ENCODE assay signal across 17 mouse cellular contexts in the genomic region with DNA sequence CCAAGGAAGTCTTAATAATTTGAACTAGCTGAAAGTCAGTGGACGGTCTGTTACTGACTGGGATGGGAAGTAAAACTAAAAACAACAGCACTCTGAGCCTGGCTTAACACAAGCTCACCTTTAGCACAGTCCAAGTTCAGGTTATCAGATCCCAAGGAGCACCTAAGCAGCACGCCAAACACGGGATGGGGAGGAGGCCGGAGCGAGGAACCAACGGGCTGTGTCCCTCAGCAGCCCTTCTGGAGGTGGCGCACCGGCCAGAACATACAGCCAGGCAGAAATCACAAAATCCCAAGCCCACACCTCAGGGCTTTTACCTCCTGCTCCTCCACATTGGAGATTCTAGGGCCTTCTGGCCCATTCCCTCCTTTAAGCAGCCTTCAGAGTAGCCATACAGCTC. TPM values are rescaled to one million over a fixed set of nuclear protein-coding genes. Genes with fewer than 3 reads are reported as not detected.
DNase-seq lines count a peak whose midpoint lies in the region; ATAC-seq lines count a peak whose summit lies in the region.
"Had no signal": no experiment of that assay in that cellular context is flagged by ENCODE, and none has a peak within 500 bp of the region (broad histone marks: within the 10 kb centered on the region; RNA-seq: fewer than 3 reads in every experiment).

No protein-coding gene starts in this region.

- 63% methylated on average over 8 of the region's 8 CpGs for WGBS in forebrain, embryonic 13.5 days
- 62% methylated on average over 8 of the region's 8 CpGs for WGBS in forebrain, embryonic 12.5 days
- 60% methylated on average over 8 of the region's 8 CpGs for WGBS in limb, embryonic 12.5 days
- WGBS in limb, embryonic 10.5 days, result 66% methylated on average over 8 of the region's 8 CpGs
- WGBS in embryonic facial prominence, embryonic 13.5 days, result 64% methylated on average over 8 of the region's 8 CpGs
- 57% methylated on average over 8 of the region's 8 CpGs for WGBS in limb, embryonic 13.5 days

- no peaks in the 10 kb centered on the region for H3K9me3 ChIP-seq in forebrain, embryonic 13.5 days (replicated peaks)
- no peaks in the 10 kb centered on the region for H3K9me3 ChIP-seq in forebrain, embryonic 12.5 days
- H3K9me3 ChIP-seq in limb, embryonic 12.5 days, result no peaks in the 10 kb centered on the region
- no peaks in the 10 kb centered on the region for H3K9me3 ChIP-seq in limb, embryonic 10.5 days (replicated peaks)
- H3K9me3 ChIP-seq in embryonic facial prominence, embryonic 13.5 days, result no peaks in the 10 kb centered on the region
- no peaks in the 10 kb centered on the region for H3K9me3 ChIP-seq in limb, embryonic 13.5 days
- H3K9me3 ChIP-seq: hindbrain, embryonic 12.5 days; liver, embryonic 15.5 days; neural tube, embryonic 12.5 days had no signal

- no peaks in the 10 kb centered on the region for H3K36me3 ChIP-seq in forebrain, embryonic 13.5 days (ENCODE audit: poor library complexity, severe bottlenecking)
- no peaks in the 10 kb centered on the region for H3K36me3 ChIP-seq in forebrain, embryonic 12.5 days (replicated peaks)
- H3K36me3 ChIP-seq in limb, embryonic 12.5 days, result no peaks in the 10 kb centered on the region
- no peaks in the 10 kb centered on the region for H3K36me3 ChIP-seq in limb, embryonic 10.5 days
- H3K36me3 ChIP-seq in embryonic facial prominence, embryonic 13.5 days, result no peaks in the 10 kb centered on the region
- no peaks in the 10 kb centered on the region for H3K36me3 ChIP-seq in limb, embryonic 13.5 days
- H3K36me3 ChIP-seq: hindbrain, embryonic 12.5 days; liver, embryonic 15.5 days; neural tube, embryonic 12.5 days had no signal

- H3K4me2 ChIP-seq in forebrain, embryonic 13.5 days, result no peak overlapping the region
- H3K4me2 ChIP-seq in forebrain, embryonic 12.5 days, result no peak overlapping the region; the same call in 1 of the 2 replicates
- H3K4me2 ChIP-seq in limb, embryonic 12.5 days, result no peak overlapping the region
- peak overlapping the region; percentile 68 for H3K4me2 ChIP-seq in embryonic facial prominence, embryonic 13.5 days
- H3K4me2 ChIP-seq in limb, embryonic 13.5 days (replicated peaks), result 0 out of 2 replicates have a peak overlapping the region, but pooled peaks have one; percentile 3
- H3K4me2 ChIP-seq: liver, embryonic 15.5 days; neural tube, embryonic 12.5 days had no signal

- H3K9ac ChIP-seq in forebrain, embryonic 13.5 days, result no peak overlapping the region
- no peak overlapping the region for H3K9ac ChIP-seq in forebrain, embryonic 12.5 days
- no peak overlapping the region for H3K9ac ChIP-seq in limb, embryonic 12.5 days (replicated peaks)
- no peak overlapping the region for H3K9ac ChIP-seq in embryonic facial prominence, embryonic 13.5 days
- no peak overlapping the region for H3K9ac ChIP-seq in limb, embryonic 13.5 days
- H3K9ac ChIP-seq: hindbrain, embryonic 12.5 days; liver, embryonic 15.5 days; neural tube, embryonic 12.5 days had no signal

- peaks cover 93% of the 10 kb centered on the region for H3K27me3 ChIP-seq in forebrain, embryonic 13.5 days
- H3K27me3 ChIP-seq in forebrain, embryonic 12.5 days, result peaks cover 95% of the 10 kb centered on the region
- peaks cover 94% of the 10 kb centered on the region for H3K27me3 ChIP-seq in limb, embryonic 12.5 days
- peaks cover 98% of the 10 kb centered on the region for H3K27me3 ChIP-seq in limb, embryonic 10.5 days (ENCODE audit: low read depth, poor library complexity, severe bottlenecking)
- H3K27me3 ChIP-seq in embryonic facial prominence, embryonic 13.5 days, result peaks cover 86% of the 10 kb centered on the region
- peaks cover 92% of the 10 kb centered on the region for H3K27me3 ChIP-seq in limb, embryonic 13.5 days

- no peak for ATAC-seq in forebrain, embryonic 13.5 days
- no peak for ATAC-seq in forebrain, embryonic 12.5 days (ENCODE audit: low FRiP score)
- no peak for ATAC-seq in limb, embryonic 12.5 days (ENCODE audit: insufficient number of reproducible peaks, insufficient read depth, low FRiP score, low TSS enrichment, low read depth)
- ATAC-seq in embryonic facial prominence, embryonic 13.5 days (ENCODE audit: insufficient number of reproducible peaks, insufficient read depth, low FRiP score, low TSS enrichment, low read depth), result no peak
- ATAC-seq in limb, embryonic 13.5 days (ENCODE audit: low FRiP score, low read depth), result no peak

- H3K4me3 ChIP-seq in forebrain, embryonic 13.5 days, result 0 out of 2 replicates have a peak overlapping the region, but pooled peaks have one; percentile 4
- H3K4me3 ChIP-seq in forebrain, embryonic 12.5 days (replicated peaks), result no peak overlapping the region
- H3K4me3 ChIP-seq in limb, embryonic 12.5 days (replicated peaks), result 0 out of 2 replicates have a peak overlapping the region, but pooled peaks have one; percentile 41
- H3K4me3 ChIP-seq in limb, embryonic 10.5 days, result no peak overlapping the region; the same call in 1 of the 2 replicates
- H3K4me3 ChIP-seq in embryonic facial prominence, embryonic 13.5 days, result peak overlapping the region; percentile 43
- H3K4me3 ChIP-seq in limb, embryonic 13.5 days, result peak overlapping the region; percentile 48
- H3K4me3 ChIP-seq: hindbrain, embryonic 12.5 days; liver, embryonic 15.5 days; neural tube, embryonic 12.5 days had no signal

- no peak for DNase-seq in limb, embryonic 10.5 days (ENCODE audit: low spot score)
- no peak for DNase-seq in layer of hippocampus, adult 8-10 months (ENCODE audit: low spot score in 2 of 2)
- no peak for DNase-seq in spleen, postnatal 36 days (ENCODE audit: low spot score in 2 of 2)
- DNase-seq: cerebellum, postnatal 25 days; thymus, postnatal 25 days had no signal

- H3K4me1 ChIP-seq in forebrain, embryonic 13.5 days, result peaks cover 14% of the 10 kb centered on the region
- peaks cover 15% of the 10 kb centered on the region for H3K4me1 ChIP-seq in forebrain, embryonic 12.5 days
- H3K4me1 ChIP-seq in limb, embryonic 12.5 days (replicated peaks), result peaks cover 28% of the 10 kb centered on the region
- H3K4me1 ChIP-seq in limb, embryonic 10.5 days, result peaks cover 27% of the 10 kb centered on the region
- peaks cover 19% of the 10 kb centered on the region for H3K4me1 ChIP-seq in embryonic facial prominence, embryonic 13.5 days
- H3K4me1 ChIP-seq in limb, embryonic 13.5 days, result peaks cover 23% of the 10 kb centered on the region

- H3K27ac ChIP-seq in forebrain, embryonic 13.5 days, result no peak overlapping the region
- no peak overlapping the region for H3K27ac ChIP-seq in forebrain, embryonic 12.5 days
- H3K27ac ChIP-seq in limb, embryonic 12.5 days, result no peak overlapping the region
- H3K27ac ChIP-seq in limb, embryonic 10.5 days, result no peak overlapping the region
- H3K27ac ChIP-seq in embryonic facial prominence, embryonic 13.5 days, result no peak overlapping the region
- no peak overlapping the region for H3K27ac ChIP-seq in limb, embryonic 13.5 days
- H3K27ac ChIP-seq: hindbrain, embryonic 12.5 days; liver, embryonic 15.5 days; neural tube, embryonic 12.5 days had no signal

RNA-seq across cellular contexts. Expression of a gene that starts 1.7 kb away (rescaled TPM):
- polyA plus RNA-seq in forebrain, embryonic 13.5 days (2015; fragmentation: Nextera tagmentation; extraction: Ambion mirVana), result 0.06 TPM in 1 of 2 replicates, not detected in the other
- 0.22 and 0.27 TPM in 2 replicates for polyA plus RNA-seq in forebrain, embryonic 12.5 days (2016; fragmentation: Nextera tagmentation; extraction: Ambion mirVana)
- 1.2 TPM in 2 replicates for polyA plus RNA-seq in limb, embryonic 12.5 days (2016; fragmentation: Nextera tagmentation; extraction: Ambion mirVana)
- polyA plus RNA-seq in limb, embryonic 10.5 days (2016; fragmentation: Nextera tagmentation; extraction: Ambion mirVana), result 0.74 and 0.86 TPM in 2 replicates
- 5.8 and 6.4 TPM in 2 replicates for polyA plus RNA-seq in embryonic facial prominence, embryonic 13.5 days (2015; fragmentation: Nextera tagmentation; extraction: Ambion mirVana)
- 1.7 and 3.0 TPM in 2 replicates for polyA plus RNA-seq in limb, embryonic 13.5 days (2015; fragmentation: Nextera tagmentation; extraction: Ambion mirVana)
- total RNA-seq in layer of hippocampus, adult 8-10 months (2022), result not detected
- total RNA-seq: CH12.LX; granulocyte monocyte progenitor cell, adult 5-6 weeks; layer of hippocampus, postnatal 14 days; left cerebral cortex, postnatal 36 days had no signal
- polyA plus RNA-seq: liver, embryonic 15.5 days had no signal

RNA-seq across cellular contexts. Expression of a gene that starts 9.1 kb away (rescaled TPM):
- polyA plus RNA-seq in forebrain, embryonic 13.5 days (2015; fragmentation: Nextera tagmentation; extraction: Ambion mirVana), result 1.4 and 1.7 TPM in 2 replicates
- polyA plus RNA-seq in forebrain, embryonic 12.5 days (2016; fragmentation: Nextera tagmentation; extraction: Ambion mirVana), result 1.6 TPM in 2 replicates
- 1.8 TPM in 2 replicates for polyA plus RNA-seq in limb, embryonic 12.5 days (2016; fragmentation: Nextera tagmentation; extraction: Ambion mirVana)
- polyA plus RNA-seq in limb, embryonic 10.5 days (2016; fragmentation: Nextera tagmentation; extraction: Ambion mirVana), result 1.2 and 1.4 TPM in 2 replicates
- polyA plus RNA-seq in embryonic facial prominence, embryonic 13.5 days (2015; fragmentation: Nextera tagmentation; extraction: Ambion mirVana), result 3.1 and 3.3 TPM in 2 replicates
- 2.3 and 2.7 TPM in 2 replicates for polyA plus RNA-seq in limb, embryonic 13.5 days (2015; fragmentation: Nextera tagmentation; extraction: Ambion mirVana)
- 1 to 10 TPM; 5.8 to 8.7 (median 6.6) TPM for total RNA-seq in layer of hippocampus, adult 8-10 months (2022)

RNA-seq across cellular contexts. Expression of a gene that starts 42.9 kb away (rescaled TPM):
- 146 and 170 TPM in 2 replicates for polyA plus RNA-seq in forebrain, embryonic 13.5 days (2015; fragmentation: Nextera tagmentation; extraction: Ambion mirVana)
- polyA plus RNA-seq in forebrain, embryonic 12.5 days (2016; fragmentation: Nextera tagmentation; extraction: Ambion mirVana), result 162 and 191 TPM in 2 replicates
- 171 and 193 TPM in 2 replicates for polyA plus RNA-seq in limb, embryonic 12.5 days (2016; fragmentation: Nextera tagmentation; extraction: Ambion mirVana)
- 197 and 205 TPM in 2 replicates for polyA plus RNA-seq in limb, embryonic 10.5 days (2016; fragmentation: Nextera tagmentation; extraction: Ambion mirVana)
- polyA plus RNA-seq in embryonic facial prominence, embryonic 13.5 days (2015; fragmentation: Nextera tagmentation; extraction: Ambion mirVana), result 136 and 162 TPM in 2 replicates
- 143 and 144 TPM in 2 replicates for polyA plus RNA-seq in limb, embryonic 13.5 days (2015; fragmentation: Nextera tagmentation; extraction: Ambion mirVana)
- 10 to 100 TPM; 58.8 to 96.9 (median 78.2) TPM for total RNA-seq in layer of hippocampus, adult 8-10 months (2022)

RNA-seq across cellular contexts. Expression of a gene that starts 48.4 kb away (rescaled TPM):
- polyA plus RNA-seq in forebrain, embryonic 13.5 days (2015; fragmentation: Nextera tagmentation; extraction: Ambion mirVana), result 41.4 and 44.4 TPM in 2 replicates
- 29.3 and 29.5 TPM in 2 replicates for polyA plus RNA-seq in forebrain, embryonic 12.5 days (2016; fragmentation: Nextera tagmentation; extraction: Ambion mirVana)
- 9.3 and 10.1 TPM in 2 replicates for polyA plus RNA-seq in limb, embryonic 12.5 days (2016; fragmentation: Nextera tagmentation; extraction: Ambion mirVana)
- 4.1 and 7.0 TPM in 2 replicates for polyA plus RNA-seq in limb, embryonic 10.5 days (2016; fragmentation: Nextera tagmentation; extraction: Ambion mirVana)
- 9.7 and 11.7 TPM in 2 replicates for polyA plus RNA-seq in embryonic facial prominence, embryonic 13.5 days (2015; fragmentation: Nextera tagmentation; extraction: Ambion mirVana)
- 12.1 and 13.4 TPM in 2 replicates for polyA plus RNA-seq in limb, embryonic 13.5 days (2015; fragmentation: Nextera tagmentation; extraction: Ambion mirVana)
- 10 to 100 TPM; 86.8 to 95.2 (median 88.6) TPM for total RNA-seq in layer of hippocampus, adult 8-10 months (2022)

RNA-seq across cellular contexts. Expression of a gene that starts 51.3 kb away (rescaled TPM):
- polyA plus RNA-seq in forebrain, embryonic 13.5 days (2015; fragmentation: Nextera tagmentation; extraction: Ambion mirVana), result 72.7 and 80.7 TPM in 2 replicates
- polyA plus RNA-seq in forebrain, embryonic 12.5 days (2016; fragmentation: Nextera tagmentation; extraction: Ambion mirVana), result 65.7 and 77.2 TPM in 2 replicates
- polyA plus RNA-seq in limb, embryonic 12.5 days (2016; fragmentation: Nextera tagmentation; extraction: Ambion mirVana), result 56.3 and 60.1 TPM in 2 replicates
- 51.5 and 59.3 TPM in 2 replicates for polyA plus RNA-seq in limb, embryonic 10.5 days (2016; fragmentation: Nextera tagmentation; extraction: Ambion mirVana)
- 55.8 and 60.0 TPM in 2 replicates for polyA plus RNA-seq in embryonic facial prominence, embryonic 13.5 days (2015; fragmentation: Nextera tagmentation; extraction: Ambion mirVana)
- 61.5 and 62.7 TPM in 2 replicates for polyA plus RNA-seq in limb, embryonic 13.5 days (2015; fragmentation: Nextera tagmentation; extraction: Ambion mirVana)
- total RNA-seq in layer of hippocampus, adult 8-10 months (2022), result 100 to 1,000 TPM in 1 of 4 experiments, 10 to 100 TPM in 3; 81.5 to 105 (median 86.9) TPM

Comparison
In these comparisons a context has a peak if more than half of its experiments do, and no peak if none do; other contexts are left out.
1. H3K4me2 ChIP-seq: peak in embryonic facial prominence, embryonic 13.5 days (single experiment) and limb, embryonic 13.5 days (single experiment); none in forebrain, embryonic 13.5 days (single experiment), forebrain, embryonic 12.5 days (single experiment) and limb, embryonic 12.5 days (single experiment).
2. H3K4me3 ChIP-seq: peak in forebrain, embryonic 13.5 days (single experiment), limb, embryonic 12.5 days (single experiment), embryonic facial prominence, embryonic 13.5 days (single experiment) and limb, embryonic 13.5 days (single experiment); none in forebrain, embryonic 12.5 days (single experiment) and limb, embryonic 10.5 days (single experiment).